Mouse (Mus musculus) lung, postnatal 0 days (tissue): Measurements from ENCODE around the gene Actr3. TPM values are rescaled to one million over a fixed set of nuclear protein-coding genes. Genes with fewer than 3 reads are reported as not detected.
A peak's percentile ranks its signal among the peaks of the same experiment; 100 is the strongest.

Experiments used
- ATAC-seq: fragments of 200-750 bp; cut with Nextera tagmentation; 2 replicates; pipeline ENCODE4 v1.8.0; 2017; ENCODE audit warnings: moderate library complexity
- DNase-seq: peaks from one replicate; pipeline ENCODE4 v3.0.0-alpha.2; 2016; ENCODE audit warnings: low spot score
- H3K27ac ChIP-seq: fragments of 300-500 bp; sonication (generic); 2 replicates; pipeline ENCODE4 v1.5.1; 2014; ENCODE audit warnings: antibody characterized with exemption, mild to moderate bottlenecking, low read length, mixed read lengths
- H3K27me3 ChIP-seq: fragments of 300-500 bp; sonication (generic); replicated peaks from 2 replicates; pipeline ENCODE4 v1.6.1; 2014; ENCODE audit warnings: low read length, mixed read lengths; ENCODE audit not compliant: insufficient read depth
- H3K36me3 ChIP-seq: fragments of 300-500 bp; sonication (generic); 2 replicates; pipeline ENCODE4 v1.6.1; 2014; ENCODE audit warnings: low read length, mixed read lengths; ENCODE audit not compliant: insufficient read depth
- H3K4me1 ChIP-seq: fragments of 300-500 bp; sonication (generic); 2 replicates; pipeline ENCODE4 v1.6.1; 2014; ENCODE audit warnings: antibody characterized with exemption, low read depth, low read length, mixed read lengths; ENCODE audit not compliant: insufficient read depth
- H3K4me2 ChIP-seq: fragments of 300-500 bp; sonication (generic); replicated peaks from 2 replicates; pipeline ENCODE4 v1.6.1; 2014; ENCODE audit warnings: low read depth, mild to moderate bottlenecking, low read length, moderate library complexity, mixed read lengths
- H3K4me3 ChIP-seq: fragments of 300-500 bp; sonication (generic); 2 replicates; pipeline ENCODE4 v1.5.1; 2014; ENCODE audit warnings: low read depth, low read length
- H3K9ac ChIP-seq: fragments of 300-500 bp; sonication (generic); replicated peaks from 2 replicates; pipeline ENCODE4 v1.6.1; 2014; ENCODE audit warnings: low read depth, mild to moderate bottlenecking
- H3K9me3 ChIP-seq: fragments of 300-500 bp; sonication (generic); 2 replicates; pipeline ENCODE4 v1.6.1; 2016; ENCODE audit warnings: low read length, mixed read lengths
- CTCF ChIP-seq: IDR thresholded peaks from 2 replicates; pipeline ENCODE4 v1.5.1; 2016; ENCODE audit warnings: antibody characterized with exemption, mild to moderate bottlenecking
- EP300 ChIP-seq: IDR thresholded peaks from 2 replicates; pipeline ENCODE4 v1.6.1; 2016; ENCODE audit warnings: antibody characterized with exemption, mild to moderate bottlenecking, control low read depth
- WGBS: fragments of 180-500 bp; shearing (Covaris S2); extraction: QIAGEN DNeasy Blood & Tissue Kit; methylation state at CpG from one replicate; pipeline ENCODE4 v1.1.7; 2014; 5-methylcytosine and 5-hydroxymethylcytosine counted together
- polyA plus RNA-seq: library from polyadenylated mRNA; unstranded; fragments of >200 nt; fragmentation: Nextera tagmentation; extraction: Ambion mirVana; gene quantifications from 2 replicates; pipeline ENCODE4 v1.2.1, GENCODE M21; 2015

Gene Actr3
- polyA plus RNA-seq, 1 experiment from 2014 or later, result 205 TPM

GRCm38 (mm10) chr1:125462917-125463316, 27.4 kb upstream of the Actr3 start:
- Histone ChIP-seq H3K27ac (no peak overlapping the region), H3K9me3 (no peaks in the 10 kb centered on the region), H3K27me3 (no peaks in the 10 kb centered on the region), H3K4me3 (no peak overlapping the region), H3K9ac (no peak overlapping the region), H3K36me3 (no peaks in the 10 kb centered on the region), H3K4me1 (no peaks in the 10 kb centered on the region), H3K4me2 (no peak overlapping the region)
- 69% methylated on average over 1 of the region's 1 CpGs for WGBS
- TF ChIP-seq EP300 (no peak), CTCF (no peak)
- ATAC-seq, result 0 out of 2 replicates have a peak, but pooled peaks have one; percentile 26
- peak; percentile 35 for DNase-seq

- no peaks in the 10 kb centered on the region for H3K9me3 ChIP-seq
- ATAC-seq (peak; percentile 70), DNase-seq (peak; percentile 78)
- no peaks in the 10 kb centered on the region for H3K27me3 ChIP-seq
- H3K36me3 ChIP-seq, result no peaks in the 10 kb centered on the region
- 32% methylated on average over 5 of the region's 5 CpGs for WGBS
- H3K4me1 ChIP-seq, result no peaks in the 10 kb centered on the region
- H3K27ac ChIP-seq, result no peak overlapping the region
- H3K4me2 ChIP-seq, result no peak overlapping the region
- no peak overlapping the region for H3K4me3 ChIP-seq
- H3K9ac ChIP-seq, result no peak overlapping the region
- TF ChIP-seq EP300, result no peak
Measured at GRCm38 (mm10) chr1:125458531-125458930, 23.0 kb upstream of the Actr3 start.

GRCm38 (mm10) chr1:125455128-125455527, 19.6 kb upstream of the Actr3 start:
- TF ChIP-seq EP300, result no peak
- no peak for TF ChIP-seq CTCF
- Histone ChIP-seq H3K4me2 (no peak overlapping the region), H3K27ac (no peak overlapping the region), H3K4me3 (no peak overlapping the region), H3K27me3 (no peaks in the 10 kb centered on the region), H3K36me3 (no peaks in the 10 kb centered on the region), H3K9ac (no peak overlapping the region), H3K4me1 (no peaks in the 10 kb centered on the region), H3K9me3 (no peaks in the 10 kb centered on the region)
- no peak for DNase-seq
- ATAC-seq, result no peak
- WGBS, result 74% methylated on average over 2 of the region's 2 CpGs

DNA sequence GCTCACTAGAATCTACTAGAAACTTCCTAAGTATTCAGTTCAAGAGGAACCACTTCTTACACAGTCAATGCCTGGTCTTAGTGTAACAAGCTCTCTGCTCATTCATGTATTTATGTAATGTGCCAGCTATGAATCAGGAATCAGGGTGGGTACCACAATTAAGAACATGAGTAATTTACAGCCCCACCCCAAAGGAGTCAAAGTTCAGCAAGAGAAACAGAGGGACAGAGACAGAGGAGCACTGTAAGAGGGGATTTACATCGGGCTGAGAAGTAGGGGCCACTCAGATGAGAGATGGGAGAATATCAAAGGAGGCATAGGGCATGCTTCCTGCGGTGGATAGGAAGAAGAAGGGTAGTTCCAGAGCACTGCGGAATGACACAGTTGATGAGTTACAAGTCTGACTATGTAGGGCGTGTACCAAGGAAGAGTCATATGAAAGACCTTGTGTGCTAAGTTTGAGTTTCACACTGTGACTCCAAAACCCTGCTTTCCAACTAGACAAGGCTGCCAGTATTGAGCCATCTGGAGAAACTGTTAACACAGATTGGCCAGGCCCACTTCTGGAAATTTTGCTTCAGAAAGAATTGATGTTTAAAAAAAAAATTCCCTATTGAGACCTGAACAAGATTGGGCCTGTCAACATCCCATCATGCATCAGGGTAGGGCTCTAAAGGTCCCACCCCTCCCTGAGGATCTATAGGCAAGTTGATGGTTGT, 14.9 kb upstream of the Actr3 start:
- no peaks in the 10 kb centered on the region for H3K9me3 ChIP-seq
- DNase-seq (no peak), ATAC-seq (no peak)
- no peaks in the 10 kb centered on the region for H3K27me3 ChIP-seq
- no peak overlapping the region for H3K27ac ChIP-seq
- H3K9ac ChIP-seq, result no peak overlapping the region
- TF ChIP-seq CTCF, result no peak
- TF ChIP-seq EP300, result no peak
- 78% methylated on average over 4 of the region's 4 CpGs for WGBS
- no peak overlapping the region for H3K4me2 ChIP-seq
- H3K36me3 ChIP-seq, result no peaks in the 10 kb centered on the region
- no peaks in the 10 kb centered on the region for H3K4me1 ChIP-seq
- H3K4me3 ChIP-seq, result no peak overlapping the region

DNA sequence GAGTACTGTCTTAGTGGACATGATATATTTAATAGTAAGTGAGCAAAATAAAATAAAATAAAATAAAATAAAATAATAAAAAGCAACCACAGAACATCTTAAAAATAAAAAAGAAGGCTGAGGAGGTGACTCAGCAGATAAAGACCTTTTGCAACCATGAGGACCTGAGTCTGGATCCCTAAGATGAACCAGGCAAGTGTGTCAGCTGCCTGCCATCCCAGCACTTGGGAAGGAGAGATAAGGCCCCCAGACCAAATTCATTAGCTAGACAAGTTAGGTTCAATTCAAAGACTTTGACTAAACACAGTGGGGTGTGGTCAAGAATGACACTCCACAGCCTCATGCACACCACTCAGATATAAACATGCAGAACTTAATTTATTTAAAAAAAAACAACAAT, 12.4 kb upstream of the Actr3 start:
- Histone ChIP-seq H3K4me2 (no peak overlapping the region), H3K4me1 (no peaks in the 10 kb centered on the region), H3K9ac (no peak overlapping the region), H3K27me3 (no peaks in the 10 kb centered on the region), H3K36me3 (no peaks in the 10 kb centered on the region), H3K27ac (no peak overlapping the region), H3K9me3 (no peaks in the 10 kb centered on the region), H3K4me3 (no peak overlapping the region)
- TF ChIP-seq EP300 (no peak), CTCF (no peak)
- ATAC-seq (no peak), DNase-seq (no peak)

DNA sequence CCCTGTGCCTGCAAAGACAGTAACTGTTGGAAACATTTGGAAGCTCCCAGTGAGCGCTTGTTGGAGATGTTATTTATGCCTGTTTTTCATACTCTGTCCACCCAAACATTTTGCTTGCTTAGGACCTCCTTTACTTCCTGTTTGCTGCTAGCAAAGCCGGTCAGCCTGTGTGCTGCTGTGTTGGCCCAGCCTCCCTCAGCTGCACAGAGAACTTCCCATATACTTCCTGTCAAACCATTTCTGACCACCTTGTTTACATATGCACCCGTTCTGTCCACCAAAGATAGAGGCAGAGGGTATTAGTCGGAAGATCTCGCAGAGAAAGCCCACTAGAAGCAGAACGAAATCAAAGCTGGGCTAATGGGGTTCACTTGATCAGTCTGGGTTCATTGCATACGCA, 6.2 kb upstream of the Actr3 start:
- Histone ChIP-seq H3K27ac (peak overlapping the region; percentile 80), H3K4me3 (no peak overlapping the region), H3K4me2 (no peak overlapping the region), H3K9me3 (no peaks in the 10 kb centered on the region), H3K4me1 (peaks cover 4% of the 10 kb centered on the region; the same call in 1 of the 2 replicates), H3K36me3 (no peaks in the 10 kb centered on the region), H3K9ac (no peak overlapping the region), H3K27me3 (no peaks in the 10 kb centered on the region)
- TF ChIP-seq CTCF (no peak), EP300 (peak; percentile 40; the same call in 1 of the 2 replicates)
- 36% methylated on average over 7 of the region's 7 CpGs for WGBS
- ATAC-seq (peak; percentile 89), DNase-seq (peak; percentile 73)
